Mouse (Mus musculus) heart, adult 9 months (tissue): ENCODE results near the gene Tmem170b.
"Not testable (repeated sequence)": the region's sequence is repeated elsewhere in the genome, so short reads cannot be mapped to it uniquely, and the experiment has no call there.

Source experiments
- DNase-seq, 2 experiments: peaks; one replicate each; pipeline ENCODE4 v3.0.0; 2022; ENCODE audit warnings: low spot score in 2 of 2

The Tmem170b gene

DNA sequence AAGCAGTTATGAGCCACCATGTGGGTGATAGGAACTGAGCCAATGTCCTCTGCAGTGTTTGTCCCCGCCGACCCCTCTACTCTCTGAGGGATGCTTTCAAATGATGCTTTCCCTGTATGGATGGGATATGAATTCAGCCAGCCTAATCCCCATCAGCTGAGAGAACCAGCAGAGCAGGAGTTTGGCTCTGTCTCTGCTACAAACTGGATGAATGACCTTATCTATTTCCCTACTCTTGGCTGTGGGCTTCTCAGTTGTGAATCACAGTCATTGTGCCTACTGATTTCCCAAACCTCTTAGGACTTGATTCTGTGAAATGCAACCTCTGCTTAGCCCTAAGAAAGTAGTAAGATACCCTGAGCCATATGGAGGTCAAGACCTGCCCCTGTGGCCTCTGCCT, 64.2 kb downstream of the Tmem170b start:
- DNase-seq = no peak

DNA sequence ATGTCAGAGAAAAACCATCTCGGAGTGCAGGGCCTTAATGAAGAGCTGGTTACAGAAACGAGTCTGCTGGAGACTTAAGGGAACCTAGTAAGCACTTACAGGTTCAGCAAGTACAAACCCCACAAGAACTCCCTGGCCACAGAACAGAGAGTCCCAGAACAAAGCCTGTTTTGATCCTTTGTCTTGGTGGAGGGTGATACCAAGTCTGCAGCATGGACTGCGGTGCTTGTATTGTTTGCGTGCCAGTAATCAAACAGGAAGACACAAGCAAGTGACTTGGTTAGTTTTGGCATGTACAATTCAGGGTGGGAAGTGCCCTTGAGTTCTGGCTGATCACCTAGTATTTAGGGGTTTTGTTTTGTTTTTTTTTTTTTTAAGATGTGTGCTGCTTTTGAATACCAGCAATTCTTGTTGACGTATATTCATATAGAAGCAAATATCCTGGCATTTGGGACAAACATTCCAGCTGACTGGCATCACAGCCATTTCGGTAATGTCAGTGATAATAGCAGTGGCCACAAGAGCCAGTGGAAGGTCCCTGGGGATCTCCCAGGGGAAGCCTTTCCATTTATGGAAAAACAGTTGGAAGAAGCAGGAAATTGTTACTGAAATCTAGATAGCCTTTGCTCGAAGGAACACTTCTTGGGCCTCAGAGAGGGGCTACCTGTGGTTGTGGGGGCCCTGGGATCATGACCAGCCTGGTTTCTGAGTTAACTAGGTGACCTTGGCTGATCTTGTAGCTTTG, 64.9 kb downstream of the Tmem170b start:
- DNase-seq = no peak

GRCm38 (mm10) chr13:41671136-41671705, 65.5 kb downstream of the Tmem170b start:
- no peak for DNase-seq

GRCm38 (mm10) chr13:41672904-41673303, 67.2 kb downstream of the Tmem170b start:
- not testable (repeated sequence) for DNase-seq

DNA sequence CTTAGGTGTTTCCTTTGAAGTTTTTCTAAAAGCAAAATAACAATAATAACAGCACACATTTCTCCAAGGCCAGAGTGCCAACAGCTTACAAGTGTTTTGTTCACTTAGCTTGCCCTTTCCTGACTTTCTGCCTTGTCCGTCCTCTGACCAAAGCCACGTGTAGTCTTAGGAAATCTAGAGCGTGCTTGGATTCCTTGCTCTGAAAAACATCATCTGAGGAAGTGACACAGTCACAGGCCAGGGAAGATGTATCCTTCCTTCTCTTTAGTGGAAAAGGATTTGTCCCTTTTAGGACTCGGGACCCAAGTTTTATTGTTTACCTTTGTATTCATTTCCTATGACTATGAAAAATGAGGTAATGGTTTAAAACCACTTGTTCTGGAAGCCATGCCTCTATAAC, 67.8 kb downstream of the Tmem170b start:
- no peak for DNase-seq

DNA sequence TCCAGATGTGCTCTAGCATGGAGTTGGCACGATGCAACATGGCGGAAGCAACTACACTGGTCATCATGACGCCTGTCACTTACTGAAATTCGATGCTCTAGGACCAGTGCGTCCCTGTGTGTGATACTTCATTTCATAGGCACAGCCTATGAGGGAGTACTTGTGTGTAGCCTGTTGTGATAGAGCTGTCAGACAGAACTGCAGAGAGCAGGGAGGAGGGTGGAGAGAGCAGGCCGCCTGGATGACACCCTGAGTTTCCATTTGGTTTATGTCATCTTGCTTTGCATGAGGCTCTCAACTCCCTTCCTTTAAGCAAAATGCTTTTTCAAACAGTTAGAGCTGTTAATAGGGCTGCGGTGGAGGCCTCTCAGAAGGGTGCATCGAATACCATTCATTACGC, 68.9 kb downstream of the Tmem170b start:
- not testable (repeated sequence) for DNase-seq

GRCm38 (mm10) chr13:41675498-41675897, 69.8 kb downstream of the Tmem170b start:
- DNase-seq = no peak

DNA sequence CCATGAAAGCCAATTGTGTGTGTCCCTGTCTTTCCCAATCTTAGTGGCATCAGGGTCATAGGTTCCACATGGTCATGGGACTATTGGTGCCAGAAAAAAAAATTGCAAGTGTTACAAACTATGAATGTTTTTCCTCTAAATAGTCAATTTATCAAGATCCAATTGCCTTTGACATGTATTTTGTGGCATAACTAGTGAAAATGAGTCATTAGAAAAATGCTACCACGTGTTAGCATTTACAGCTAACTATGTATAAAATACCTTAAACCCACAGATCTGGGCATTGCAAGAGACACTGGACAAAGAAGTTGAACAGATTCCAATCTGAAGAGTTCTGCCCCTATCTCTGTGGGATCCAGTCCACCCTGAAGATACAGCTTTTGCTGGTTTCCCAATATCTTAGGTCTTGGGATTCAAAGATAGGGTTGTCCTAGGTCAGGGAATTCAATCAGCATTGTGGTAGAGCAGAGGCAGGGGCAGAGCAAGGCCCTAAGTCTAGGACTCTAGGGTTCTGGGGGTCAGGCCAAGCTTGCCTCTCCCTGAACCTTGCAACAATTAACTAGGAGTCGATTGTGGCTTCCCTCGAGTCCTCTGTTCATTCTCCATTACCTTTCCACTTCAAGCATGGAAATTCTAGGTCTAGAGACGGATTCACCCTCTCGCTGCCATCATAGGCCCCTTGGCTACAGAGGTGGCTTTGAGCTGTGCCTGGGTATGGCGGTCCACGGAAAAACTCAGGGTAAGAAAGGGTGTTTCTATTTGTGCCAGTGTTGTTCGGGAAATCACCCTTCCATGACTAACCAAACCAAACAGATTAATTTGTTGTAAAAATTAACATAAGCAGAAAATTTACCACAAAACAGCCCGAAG, 70.5 kb downstream of the Tmem170b start:
- DNase-seq = no peak

- no peak for DNase-seq
Observed at GRCm38 (mm10) chr13:41676836-41677186, 71.1 kb downstream of the Tmem170b start.

GRCm38 (mm10) chr13:41680854-41681549, 75.3 kb downstream of the Tmem170b start:
- DNase-seq = no peak

- no peak for DNase-seq
Observed at GRCm38 (mm10) chr13:41682341-41683119, 76.8 kb downstream of the Tmem170b start.

DNA sequence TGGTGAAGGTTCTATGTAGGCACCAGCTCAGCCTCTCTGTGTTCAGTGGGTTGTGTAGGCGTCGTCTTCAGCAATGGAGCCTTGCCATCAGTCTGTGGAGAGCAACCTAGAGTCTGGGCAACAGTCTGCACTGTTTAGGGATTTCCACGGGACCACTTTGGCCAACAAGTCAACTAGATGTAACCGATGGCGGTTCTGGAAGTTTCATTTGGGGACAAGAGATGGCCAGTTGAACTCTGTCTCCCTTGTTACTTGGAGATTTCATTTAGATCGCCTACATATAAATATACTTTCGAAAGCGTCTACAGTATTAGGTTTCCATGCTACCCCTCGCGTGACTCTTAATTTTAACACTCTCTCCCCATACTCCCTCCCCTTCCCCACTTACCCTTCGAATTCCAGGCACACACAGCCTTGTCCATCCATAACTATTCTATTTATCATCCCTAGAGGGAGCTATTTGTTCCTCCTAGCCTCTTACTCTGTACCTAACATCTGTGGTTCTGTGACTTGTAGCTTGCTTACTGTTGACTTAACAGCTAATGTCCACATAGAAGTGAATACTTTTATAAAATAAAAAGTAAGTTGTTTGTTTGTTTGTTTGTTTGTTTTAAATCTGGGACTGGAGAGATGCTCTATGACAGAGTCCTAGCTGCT, 77.8 kb downstream of the Tmem170b start:
- DNase-seq = no peak

DNA sequence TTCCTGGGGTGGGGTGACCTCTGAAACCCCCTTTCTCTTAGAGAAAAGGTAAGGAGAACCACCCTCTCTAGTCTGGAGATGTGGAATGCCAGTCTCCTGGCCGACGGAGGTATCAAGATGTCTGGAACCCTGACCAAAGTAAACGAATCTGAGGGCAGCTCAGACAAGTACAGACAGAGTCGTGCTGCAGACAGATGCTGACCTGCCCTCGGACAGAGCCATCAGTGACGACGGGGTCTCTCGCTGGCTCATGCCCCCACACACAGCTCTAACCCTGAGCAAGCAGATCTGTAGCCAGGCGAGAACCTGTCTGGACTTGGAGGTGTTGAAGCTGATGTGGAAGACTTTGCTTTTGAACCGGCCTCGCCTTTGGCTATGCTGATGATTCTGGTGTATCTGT, 79.8 kb downstream of the Tmem170b start:
- DNase-seq = no peak

GRCm38 (mm10) chr13:41689055-41689454, 83.3 kb downstream of the Tmem170b start:
- no peak for DNase-seq

GRCm38 (mm10) chr13:41689598-41690045, 83.9 kb downstream of the Tmem170b start:
- no peak for DNase-seq
